Mouse (Mus musculus) limb, embryonic 14.5 days (tissue): ENCODE measurements around the gene Hnf1a. TPM values are rescaled to one million over a fixed set of nuclear protein-coding genes. Genes with fewer than 3 reads are reported as not detected.

Experiments used
- ATAC-seq: fragments of 200-750 bp; cut with Nextera tagmentation; 2 replicates; pipeline ENCODE4 v1.8.0; 2017; ENCODE audit warnings: low read depth, moderate number of reproducible peaks, moderate TSS enrichment; ENCODE audit not compliant: low FRiP score
- DNase-seq: peaks from one replicate; pipeline ENCODE4 v3.0.0-alpha.2; 2015; ENCODE audit warnings: low spot score
- H3K27ac ChIP-seq: fragments of 300-500 bp; sonication (generic); replicated peaks from 2 replicates; pipeline ENCODE4 v1.5.1; 2014; ENCODE audit warnings: low read depth, mild to moderate bottlenecking, low read length, moderate library complexity, mixed read lengths
- H3K27me3 ChIP-seq: fragments of 300-500 bp; sonication (generic); 2 replicates; pipeline ENCODE4 v1.6.1; 2014; ENCODE audit warnings: low read length, mixed read lengths; ENCODE audit not compliant: control insufficient read depth, insufficient read depth
- H3K36me3 ChIP-seq: fragments of 300-500 bp; sonication (generic); 2 replicates; pipeline ENCODE4 v1.6.1; 2014; ENCODE audit warnings: mild to moderate bottlenecking, low read length, moderate library complexity, mixed read lengths; ENCODE audit not compliant: control insufficient read depth, insufficient read depth
- H3K4me1 ChIP-seq: fragments of 300-500 bp; sonication (generic); 2 replicates; pipeline ENCODE4 v1.6.1; 2014; ENCODE audit warnings: antibody characterized with exemption, low read length, mixed read lengths; ENCODE audit not compliant: control insufficient read depth, insufficient read depth
- H3K4me2 ChIP-seq: fragments of 300-500 bp; sonication (generic); replicated peaks from 2 replicates; pipeline ENCODE4 v1.6.1; 2014; ENCODE audit warnings: low read depth, mild to moderate bottlenecking, low read length, moderate library complexity; ENCODE audit not compliant: severe bottlenecking
- H3K4me3 ChIP-seq: fragments of 300-500 bp; sonication (generic); replicated peaks from 2 replicates; pipeline ENCODE4 v1.5.1; 2014; ENCODE audit warnings: low read length
- H3K9ac ChIP-seq: fragments of 300-500 bp; sonication (generic); 2 replicates; pipeline ENCODE4 v1.6.1; 2014; ENCODE audit warnings: mild to moderate bottlenecking, low read depth, low read length, moderate library complexity; ENCODE audit not compliant: severe bottlenecking
- H3K9me3 ChIP-seq: fragments of 300-500 bp; sonication (generic); 2 replicates; pipeline ENCODE4 v1.6.1; 2016; ENCODE audit warnings: low read length; ENCODE audit not compliant: control insufficient read depth
- POLR2A ChIP-seq: fragments of 200-500 bp; IDR thresholded peaks from 2 replicates; pipeline ENCODE4 v1.8.0; 2012; ENCODE audit warnings: inconsistent platforms, mild to moderate bottlenecking, moderate library complexity, borderline replicate concordance; ENCODE audit not compliant: insufficient read depth, insufficient read length; ENCODE audit errors: extremely low read depth
- WGBS: fragments of 180-500 bp; shearing (Covaris S2); extraction: QIAGEN DNeasy Blood & Tissue Kit; methylation state at CpG from one replicate; pipeline ENCODE4 v1.1.7; 2014; 5-methylcytosine and 5-hydroxymethylcytosine counted together
- polyA plus RNA-seq, 2 experiments: library from polyadenylated mRNA; depleted of rRNA in 1 of 2; stranded (reverse) in 1 of 2; unstranded in 1 of 2; fragments of >200 nt; fragmentation: Nextera tagmentation in 1 of 2; extraction: Ambion mirVana in 1 of 2; gene quantifications; 2 replicates each; pipeline versions ENCODE4 v1.2.1 to v1.2.3; 2012 to 2014

The Hnf1a gene
- polyA plus RNA-seq, 2 experiments: 0.03 TPM; not detected in 1

DNA sequence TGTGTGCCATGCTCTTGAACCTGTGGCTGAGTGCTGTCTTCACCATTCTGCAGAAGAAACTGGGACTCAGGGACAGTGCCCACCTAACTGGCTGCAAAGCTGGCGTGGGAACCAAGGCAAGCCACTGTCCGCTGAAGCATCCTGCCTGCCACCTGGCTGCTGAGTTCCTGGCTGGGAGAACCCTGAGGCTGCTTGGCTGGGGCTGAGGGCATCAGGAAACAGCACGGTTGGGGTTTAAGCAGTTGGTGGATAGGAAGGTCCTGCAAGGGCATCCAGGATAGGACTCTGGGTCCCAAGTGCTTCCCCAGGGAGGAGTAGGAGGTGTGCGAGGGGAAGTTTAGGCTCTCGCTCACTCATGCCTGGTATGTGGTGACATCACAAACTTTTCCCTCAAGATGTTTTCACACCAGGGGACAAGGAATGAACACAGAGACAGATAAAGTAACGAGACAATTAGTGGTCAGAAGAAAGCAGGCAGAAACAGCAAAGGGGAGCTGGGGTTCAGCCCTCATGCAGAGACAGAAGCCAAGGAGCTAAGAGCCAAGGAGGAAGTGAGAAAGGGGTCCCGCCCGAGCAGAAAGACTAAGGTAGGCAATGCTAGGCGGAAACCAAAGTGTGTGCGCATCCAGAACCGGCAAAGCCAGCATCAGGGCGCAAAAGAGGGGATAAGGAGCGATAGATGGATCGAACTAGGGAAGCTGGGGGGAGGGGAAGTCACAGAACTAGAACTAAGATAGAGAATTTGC, 3.2 kb downstream of the Hnf1a start:
- Histone ChIP-seq H3K27me3 (no peaks in the 10 kb centered on the region), H3K4me1 (no peaks in the 10 kb centered on the region), H3K9ac (no peak overlapping the region), H3K9me3 (no peaks in the 10 kb centered on the region), H3K36me3 (no peaks in the 10 kb centered on the region), H3K27ac (no peak overlapping the region), H3K4me3 (no peak overlapping the region), H3K4me2 (no peak overlapping the region)
- WGBS: 37% methylated on average over 14 of the region's 14 CpGs
- no peak for DNase-seq
- TF ChIP-seq POLR2A: no peak
- ATAC-seq: no peak

DNA sequence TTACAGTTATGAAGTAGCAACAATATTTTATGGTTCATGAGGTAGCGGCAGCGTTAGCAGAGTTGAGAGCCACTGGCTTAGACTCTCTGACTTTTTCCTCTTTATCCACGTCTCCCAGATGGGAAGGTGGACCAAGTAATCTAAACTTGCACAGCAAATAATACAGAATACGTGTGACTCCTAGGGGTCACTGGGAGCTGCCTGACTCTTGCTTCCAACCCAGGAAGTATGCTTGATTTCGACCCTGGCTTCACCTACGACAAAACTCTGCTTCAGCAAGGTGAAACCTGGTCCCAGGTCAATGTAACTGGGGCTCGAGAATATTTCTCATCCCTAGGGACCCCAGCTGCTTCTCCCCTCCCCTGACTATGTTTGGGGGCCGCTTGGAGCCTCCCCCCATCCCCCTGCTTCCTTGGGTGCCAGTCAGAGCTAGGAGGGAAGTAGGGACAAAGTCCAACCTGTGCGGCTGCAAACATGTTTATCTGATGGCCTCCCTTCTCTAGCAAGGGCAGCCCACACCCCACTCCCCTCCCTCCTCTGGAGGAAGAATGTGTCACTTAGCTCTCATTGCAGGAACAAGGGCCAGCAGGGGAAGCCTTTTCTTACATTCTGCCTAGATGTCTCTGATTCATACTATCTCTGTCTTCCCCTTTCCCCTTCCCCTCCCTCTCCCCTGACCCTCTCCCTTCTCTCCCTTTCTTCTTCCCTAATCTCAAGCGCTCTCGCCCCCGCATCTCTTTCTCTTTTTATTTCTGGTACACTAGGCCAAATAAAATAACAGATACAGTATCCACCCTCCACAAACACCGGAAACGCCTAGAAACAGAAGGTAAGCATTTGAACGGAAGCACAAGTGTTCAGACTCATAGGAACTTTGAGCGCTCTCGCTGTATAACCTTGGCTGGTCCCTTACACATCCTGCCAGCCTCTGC, 5.7 kb downstream of the Hnf1a start:
- DNase-seq: no peak
- Histone ChIP-seq H3K9ac (no peak overlapping the region), H3K27me3 (no peaks in the 10 kb centered on the region), H3K36me3 (no peaks in the 10 kb centered on the region), H3K4me2 (no peak overlapping the region), H3K4me1 (no peaks in the 10 kb centered on the region; the same call in 1 of the 2 replicates), H3K27ac (no peak overlapping the region), H3K9me3 (no peaks in the 10 kb centered on the region), H3K4me3 (no peak overlapping the region)
- WGBS: 60% methylated on average over 17 of the region's 17 CpGs
- no peak for TF ChIP-seq POLR2A
- no peak for ATAC-seq

DNA sequence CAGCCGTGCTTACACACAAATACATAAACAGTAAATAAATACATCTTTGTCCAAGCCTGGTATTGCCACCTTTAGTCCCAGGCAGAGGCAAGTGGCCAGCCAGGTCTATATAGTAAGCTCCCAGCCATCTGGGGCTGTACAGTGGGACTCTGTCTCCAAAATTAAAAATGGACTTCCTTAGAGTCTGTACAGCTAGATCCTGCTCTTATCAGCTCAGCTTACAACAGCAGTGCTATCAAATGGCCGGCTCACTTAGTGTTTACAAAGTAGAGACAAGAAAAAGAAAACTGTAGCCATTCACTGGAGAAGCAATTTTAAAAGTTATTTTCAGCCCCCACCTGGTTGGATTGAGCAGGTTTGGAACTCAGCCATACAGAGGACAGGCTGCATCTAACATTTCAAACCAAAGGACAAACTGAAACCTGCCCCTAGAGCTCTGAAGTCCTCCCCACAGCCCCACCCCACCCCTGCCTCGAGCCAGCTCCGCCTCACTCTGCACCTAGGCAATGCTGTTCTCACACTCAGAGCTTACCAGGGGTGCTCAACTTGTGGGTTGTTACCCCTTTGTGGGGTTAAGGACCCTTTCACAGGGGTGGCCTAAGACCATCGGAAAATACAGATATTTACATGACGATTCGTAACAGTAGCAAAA, 6.5 kb downstream of the Hnf1a start:
- H3K9me3 ChIP-seq: no peaks in the 10 kb centered on the region
- no peak overlapping the region for H3K9ac ChIP-seq
- H3K4me2 ChIP-seq: no peak overlapping the region
- no peak for TF ChIP-seq POLR2A
- no peaks in the 10 kb centered on the region for H3K27me3 ChIP-seq
- no peak overlapping the region for H3K27ac ChIP-seq
- no peak overlapping the region for H3K4me3 ChIP-seq
- 54% methylated on average over 7 of the region's 7 CpGs for WGBS
- no peaks in the 10 kb centered on the region; the same call in 1 of the 2 replicates for H3K4me1 ChIP-seq
- no peak for DNase-seq
- no peak for ATAC-seq
- no peaks in the 10 kb centered on the region for H3K36me3 ChIP-seq

DNA sequence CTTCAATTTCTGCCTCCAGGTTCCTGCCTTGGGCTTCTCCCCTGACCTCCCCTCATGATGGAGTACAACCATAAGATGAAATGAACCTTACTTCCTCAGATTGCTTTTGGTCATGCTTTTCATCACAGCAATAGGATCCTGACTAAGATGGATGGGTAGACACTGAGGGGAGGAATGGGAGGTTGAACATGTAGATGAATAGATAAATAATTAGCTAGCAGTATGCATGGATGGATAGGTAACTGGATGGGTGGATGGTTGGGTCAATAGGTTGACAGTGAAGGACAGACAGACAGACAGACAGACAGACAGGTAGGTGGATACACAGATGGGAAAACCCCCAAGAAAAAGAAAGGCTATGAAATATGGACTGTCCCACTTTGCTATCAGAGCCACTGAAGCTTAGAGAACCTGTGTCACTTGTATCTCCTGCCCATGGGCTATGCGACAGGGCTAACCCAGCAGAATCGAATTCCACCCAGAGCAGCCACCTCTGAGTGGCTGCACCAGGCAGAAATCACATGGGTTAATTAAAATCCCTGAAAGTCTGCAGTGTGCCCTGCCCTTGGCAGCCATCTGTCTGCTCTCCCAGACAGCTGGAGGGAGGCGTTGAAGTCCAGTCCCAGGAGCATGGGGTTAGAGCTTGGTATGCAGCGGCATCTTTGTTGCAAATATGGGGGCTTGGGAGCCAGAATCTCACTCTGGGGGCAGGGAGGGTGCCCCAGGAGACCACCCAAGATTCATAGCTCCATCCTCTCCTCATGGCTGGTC, 9.1 kb downstream of the Hnf1a start:
- no peak for ATAC-seq
- 33% methylated on average over 4 of the region's 4 CpGs for WGBS
- H3K9me3 ChIP-seq: no peaks in the 10 kb centered on the region

More for the DNA sequence above, 9.1 kb downstream of the Hnf1a start:
- Histone ChIP-seq H3K4me1 (no peaks in the 10 kb centered on the region; the same call in 1 of the 2 replicates), H3K27me3 (no peaks in the 10 kb centered on the region), H3K36me3 (no peaks in the 10 kb centered on the region), H3K4me2 (no peak overlapping the region), H3K27ac (no peak overlapping the region), H3K9ac (no peak overlapping the region), H3K4me3 (no peak overlapping the region)
- no peak for DNase-seq
- no peak for TF ChIP-seq POLR2A
